Mouse (Mus musculus) telencephalon, adult 2 months (tissue): Measurements from ENCODE around the gene a.

ENCODE experiments used
- DNase-seq: peaks from one replicate; pipeline ENCODE4 v3.0.0-alpha.2; 2011; ENCODE audit warnings: low read depth, low spot score

a gene

DNA sequence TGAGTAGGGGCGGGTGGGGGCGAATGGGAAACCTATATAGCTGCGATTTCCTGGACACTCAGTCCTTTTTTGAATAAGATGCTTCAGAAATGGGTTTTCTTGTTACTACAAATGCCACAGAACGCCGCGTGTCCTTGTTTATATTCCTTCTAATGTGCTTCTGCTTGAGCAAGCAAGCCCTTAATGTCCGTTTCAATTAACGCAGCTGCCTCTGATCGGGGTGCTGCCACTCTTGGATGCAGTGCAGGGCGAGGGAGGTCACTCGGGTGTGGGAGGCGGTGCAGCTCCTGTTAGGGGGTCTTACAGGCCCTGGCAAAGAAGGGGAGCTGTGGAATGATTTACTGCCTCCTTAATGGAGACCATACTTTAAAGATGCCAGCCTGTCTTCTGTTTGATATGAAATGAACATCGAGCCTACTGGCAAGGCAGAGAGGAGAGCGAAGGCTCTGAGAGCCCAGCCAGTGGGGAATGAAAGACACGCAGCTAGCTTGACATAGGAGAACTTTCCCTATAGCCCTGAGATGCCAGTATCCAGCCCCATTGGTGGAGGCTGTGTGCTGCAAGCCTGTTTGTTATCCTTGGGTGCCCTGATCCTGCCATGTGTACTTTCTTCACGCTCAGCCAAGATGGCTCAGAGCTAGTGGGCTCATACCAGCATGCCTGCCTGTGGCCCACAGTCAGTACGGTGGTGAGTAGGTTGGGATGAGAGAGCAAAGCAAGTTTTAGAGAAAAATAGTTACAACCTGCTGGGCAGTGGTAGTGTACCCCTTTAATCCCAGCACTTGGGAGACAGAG lies 8.1 kb upstream of the a start:
- DNase-seq = no peak

DNA sequence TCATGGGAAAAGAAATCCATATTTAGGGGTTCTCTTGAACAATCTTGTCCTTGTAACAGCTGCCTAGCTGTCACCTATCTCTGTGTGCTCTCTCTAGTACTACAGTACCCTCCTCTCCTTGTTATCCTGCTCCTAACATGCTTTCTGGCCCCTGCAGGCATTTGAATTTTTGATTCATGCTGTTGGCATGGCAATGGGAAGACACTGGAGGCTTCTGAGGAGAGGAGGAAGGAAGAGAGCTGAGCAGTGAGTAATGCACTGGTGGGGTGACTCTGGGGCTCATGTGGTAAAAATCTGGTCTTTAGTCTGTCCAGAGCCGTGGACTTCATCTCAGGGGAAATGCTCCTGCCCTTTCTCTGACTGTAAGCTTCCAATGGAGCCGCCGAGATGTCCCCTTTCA lies 5.9 kb upstream of the a start:
- no peak for DNase-seq

DNA sequence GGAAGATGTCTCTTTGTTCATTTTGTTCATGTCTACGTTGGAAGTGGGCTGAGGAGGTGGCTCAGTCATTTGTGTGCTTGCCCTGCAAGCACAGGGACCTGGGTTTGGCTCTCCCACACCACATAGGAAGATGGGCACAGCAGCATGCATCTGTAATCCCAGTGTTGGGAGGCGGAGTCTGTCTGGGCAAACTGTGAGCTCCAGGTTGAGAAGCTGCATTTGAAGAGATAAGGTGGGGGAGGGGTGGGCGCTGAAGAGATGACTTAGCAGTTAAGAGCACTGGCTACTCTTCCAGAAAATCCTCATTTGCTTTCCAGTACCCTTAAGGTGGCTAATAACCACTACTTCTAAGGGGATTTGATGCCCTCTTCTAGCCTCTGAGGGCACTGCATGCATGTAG lies 5.0 kb upstream of the a start:
- no peak for DNase-seq

DNA sequence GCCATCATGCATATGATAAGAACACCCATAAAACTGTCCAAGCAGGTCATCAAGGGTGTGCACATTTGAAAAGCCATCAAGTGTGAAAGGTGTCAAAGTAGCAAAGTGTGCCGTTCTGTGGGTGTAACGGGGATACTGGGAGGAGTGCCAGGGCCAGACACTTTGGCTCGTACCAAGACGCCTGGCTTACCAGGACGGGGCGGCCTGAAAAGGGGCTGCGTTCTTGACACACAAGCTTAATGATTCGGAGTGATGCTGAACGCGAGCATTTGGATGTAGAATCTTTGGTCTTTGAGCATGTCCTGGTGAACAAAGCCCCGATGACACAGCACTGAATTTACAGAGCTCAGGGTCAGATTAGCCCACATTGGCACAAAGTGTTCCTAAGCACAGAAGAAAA lies 4.4 kb upstream of the a start:
- no peak for DNase-seq

DNA sequence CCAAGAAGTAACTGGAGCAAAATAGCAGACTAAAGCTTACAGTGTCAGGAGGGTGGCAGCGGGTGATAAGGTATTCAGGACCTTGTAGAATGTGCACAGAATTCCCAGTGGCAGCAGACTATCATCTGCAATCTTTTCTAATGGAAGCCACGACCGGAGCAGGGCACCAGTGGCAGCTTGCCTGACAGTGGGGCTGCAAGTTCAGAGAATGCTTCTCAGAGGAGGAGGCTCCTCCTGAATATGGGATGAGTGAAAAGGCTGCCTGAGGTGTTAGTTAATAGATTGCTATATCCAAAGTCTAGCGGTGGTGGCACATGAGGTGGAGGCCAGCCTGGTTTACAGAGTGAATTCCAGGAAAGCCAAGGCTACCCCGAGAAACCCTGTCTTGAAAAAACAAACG lies 1.8 kb upstream of the a start:
- DNase-seq = no peak

DNA sequence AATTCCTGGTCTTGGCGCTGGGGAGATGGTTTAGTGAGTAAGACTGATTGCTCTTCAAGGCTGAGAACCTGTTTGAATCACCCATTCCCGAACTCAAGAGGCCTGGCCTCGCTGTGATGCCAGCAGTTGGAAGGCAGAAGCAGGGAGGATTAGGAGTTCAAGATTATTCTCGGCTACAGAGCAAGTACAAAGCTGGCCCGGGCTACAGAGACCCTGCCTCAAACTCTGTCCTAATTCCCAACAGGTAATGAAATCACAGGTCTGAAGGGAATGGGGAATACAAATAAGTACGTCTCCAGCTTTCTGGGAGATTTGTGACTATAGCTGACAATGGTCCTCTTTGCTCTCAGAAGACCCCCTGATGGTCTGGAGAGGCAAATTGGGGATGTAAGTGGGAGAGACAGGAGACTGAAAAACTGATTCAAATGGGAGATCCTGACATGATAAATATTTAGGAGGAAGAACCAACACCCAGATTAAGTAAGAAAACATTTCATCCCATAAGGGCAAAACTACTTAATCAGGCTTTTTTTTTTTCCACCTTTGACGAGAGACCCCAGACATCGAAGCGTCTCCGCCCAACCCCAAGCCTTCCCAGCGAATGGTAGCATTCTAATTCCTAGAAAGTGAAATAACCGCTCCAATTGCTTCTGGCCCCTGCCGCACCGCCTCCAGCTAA lies 1.1 kb upstream of the a start:
- no peak for DNase-seq

DNA sequence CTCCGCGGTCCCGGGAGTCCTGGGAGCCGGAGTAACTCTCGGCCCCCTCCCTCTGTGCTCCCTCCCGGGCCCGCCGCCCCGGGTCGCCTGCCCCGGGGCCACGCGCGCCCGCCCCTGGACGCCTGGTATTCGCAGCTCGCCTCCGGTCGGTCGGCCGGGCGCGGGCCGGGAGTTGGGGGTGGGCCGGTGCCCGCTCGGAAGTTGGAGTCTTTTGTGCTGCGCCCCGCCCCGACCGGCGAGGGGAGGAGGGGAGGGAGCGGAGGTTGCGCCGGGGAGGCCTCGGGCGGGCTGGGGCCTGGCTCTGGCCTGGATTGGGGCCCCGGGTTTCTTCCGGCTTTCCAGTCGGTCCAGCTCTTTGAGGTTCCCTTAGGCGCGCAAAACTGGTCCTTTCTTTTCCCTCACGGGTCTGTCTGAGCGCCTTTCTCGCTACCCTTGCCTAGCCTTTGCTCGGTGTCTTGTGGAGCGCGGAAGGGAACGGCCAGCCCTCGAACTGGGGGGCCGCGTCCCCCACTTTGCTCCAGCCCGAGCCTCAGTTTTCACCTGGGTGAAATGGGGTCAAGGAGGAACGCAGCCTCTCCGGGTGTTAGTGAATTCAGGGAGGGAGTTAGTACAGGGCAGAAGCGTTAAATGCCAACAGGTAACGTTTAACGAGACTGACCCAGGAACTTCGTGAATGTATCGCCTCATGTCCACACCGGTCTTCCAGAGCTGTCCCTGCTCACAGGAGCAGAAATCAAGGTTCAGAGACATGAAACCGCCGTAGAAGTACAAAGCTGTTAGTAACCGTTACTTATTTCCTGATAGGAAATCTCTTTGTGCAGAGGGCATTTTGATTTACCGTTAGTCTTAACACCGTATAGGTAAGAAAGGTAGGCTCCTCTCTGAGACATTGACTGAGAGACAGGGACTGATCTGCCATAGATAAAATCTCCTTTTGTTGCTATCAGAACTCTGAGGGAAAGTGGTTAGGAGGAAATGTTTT lies 750 bp downstream of the a start:
- DNase-seq = no peak

DNA sequence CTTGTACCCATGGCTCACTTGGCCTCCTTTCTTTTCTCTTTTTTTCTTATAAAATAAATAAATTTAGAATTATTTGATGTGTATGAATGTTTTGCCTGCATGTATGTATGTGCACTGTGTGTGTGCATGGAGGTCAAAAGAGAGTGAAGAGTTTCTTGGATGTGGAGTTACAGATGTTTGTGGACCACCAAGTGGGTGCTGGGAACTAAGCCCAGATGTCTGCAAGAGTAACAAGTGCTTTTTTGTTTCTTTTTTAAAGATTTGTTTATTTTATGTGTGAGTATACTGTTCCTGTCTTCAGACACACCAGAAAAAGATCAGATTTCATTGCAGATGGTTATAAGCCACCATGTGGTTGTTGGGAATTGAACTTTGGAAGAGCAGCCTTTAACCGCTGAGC lies 12.2 kb downstream of the a start:
- no peak for DNase-seq

DNA sequence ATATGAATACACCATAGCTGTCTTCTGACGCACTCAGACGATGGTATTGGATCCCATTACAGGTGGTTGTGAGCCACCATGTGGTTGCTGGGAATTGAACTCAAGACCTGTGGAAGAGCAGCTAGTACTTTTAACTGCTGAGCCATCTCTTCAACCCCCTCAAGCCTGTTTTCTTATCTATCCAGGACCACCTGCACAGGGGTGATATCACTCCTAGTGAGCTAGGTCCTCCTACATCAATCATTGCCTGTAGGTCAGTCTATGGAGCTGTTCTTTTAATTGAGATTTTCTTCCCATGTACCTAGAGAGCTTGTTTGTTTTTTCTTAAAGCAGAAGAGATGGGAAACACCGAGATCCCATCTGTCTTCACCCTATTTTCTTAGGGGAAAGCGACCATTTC lies 12.6 kb downstream of the a start:
- DNase-seq = no peak

DNA sequence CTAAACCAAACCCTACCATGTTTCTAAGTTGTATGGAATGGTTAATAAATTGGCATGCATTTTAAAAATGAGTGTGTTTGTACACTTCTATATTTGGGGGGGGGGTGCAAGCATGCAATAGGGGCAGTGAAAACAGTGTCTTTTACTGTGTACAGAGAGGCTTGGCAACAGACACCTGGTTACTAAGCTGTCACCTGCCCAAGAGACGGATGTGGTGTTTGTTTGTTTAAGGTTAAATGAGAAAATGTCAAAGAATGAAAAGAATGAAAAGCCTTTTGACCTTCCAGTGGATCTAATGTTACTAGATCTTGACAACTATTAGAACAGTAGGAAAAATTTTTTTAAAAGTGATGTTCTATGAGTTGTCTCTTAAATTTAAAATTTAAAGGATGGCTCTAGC lies 16.5 kb downstream of the a start:
- no peak for DNase-seq

DNA sequence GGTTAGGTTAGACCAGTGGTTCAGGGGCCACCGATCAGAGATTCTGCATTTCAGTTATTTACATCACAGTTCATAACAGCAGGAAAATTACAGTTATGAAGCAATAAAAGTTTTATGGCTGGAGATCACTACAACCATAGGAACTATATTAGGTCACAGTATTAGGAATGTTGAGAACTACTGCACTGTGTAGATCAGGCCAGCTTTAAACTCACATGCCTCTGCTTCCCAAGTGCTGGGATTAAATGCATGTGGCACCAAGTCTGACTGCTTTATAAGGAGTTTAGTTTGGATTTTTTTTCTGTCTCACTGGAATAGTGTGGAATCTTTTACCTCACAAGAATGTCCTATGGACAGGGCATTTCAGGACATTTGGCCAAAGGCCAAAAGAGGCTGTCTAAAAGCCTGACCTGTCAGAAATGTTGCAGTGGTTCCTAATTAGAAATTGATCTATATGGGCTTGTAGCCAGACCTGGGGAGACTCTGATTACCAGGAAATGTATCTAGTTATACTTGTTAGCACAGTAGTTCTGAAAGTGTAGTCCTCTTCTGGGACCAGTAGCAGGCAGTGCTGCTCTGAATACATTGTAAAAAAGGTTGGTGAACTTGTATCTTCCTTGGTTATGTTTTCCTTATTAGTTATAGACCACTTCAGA lies 18.0 kb downstream of the a start:
- no peak for DNase-seq

DNA sequence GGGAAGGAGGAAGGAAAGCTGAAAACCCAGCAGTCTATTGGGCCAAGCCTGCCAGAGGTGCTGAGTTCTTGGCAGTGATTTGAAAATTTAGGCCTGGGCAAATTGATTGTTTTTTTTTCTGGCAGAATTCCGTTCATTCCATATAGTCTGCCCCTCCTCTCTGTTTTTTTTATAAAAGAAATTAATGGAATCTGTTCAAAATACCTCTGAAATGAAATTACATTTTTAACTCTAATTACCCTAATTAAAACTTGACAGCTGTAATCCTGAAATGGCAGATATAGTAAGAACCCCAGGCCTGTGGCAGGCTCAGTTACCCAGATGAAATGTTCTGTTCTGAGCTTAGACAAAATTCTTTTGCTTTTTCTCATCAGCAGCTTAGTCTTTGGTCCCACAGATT lies 19.6 kb downstream of the a start:
- DNase-seq = no peak

DNA sequence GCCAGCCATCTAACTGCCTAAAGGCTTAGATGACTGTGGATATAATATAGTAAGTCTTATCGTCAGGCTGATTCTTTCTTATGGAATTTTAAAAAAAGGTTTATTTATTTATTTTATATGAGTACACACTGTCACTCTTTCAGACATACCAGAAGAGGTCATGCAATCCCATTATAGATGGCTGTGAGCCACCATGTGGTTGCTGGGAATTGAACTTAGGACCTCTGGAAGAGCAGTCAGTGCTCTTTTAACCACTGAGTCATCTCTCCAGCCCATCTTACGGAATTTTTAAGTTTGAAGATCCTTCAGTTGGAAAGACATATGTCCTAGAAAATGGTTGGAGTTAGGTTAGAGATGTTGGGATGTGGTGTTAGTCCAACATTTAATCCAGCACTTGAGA lies 22.2 kb downstream of the a start:
- no peak for DNase-seq

DNA sequence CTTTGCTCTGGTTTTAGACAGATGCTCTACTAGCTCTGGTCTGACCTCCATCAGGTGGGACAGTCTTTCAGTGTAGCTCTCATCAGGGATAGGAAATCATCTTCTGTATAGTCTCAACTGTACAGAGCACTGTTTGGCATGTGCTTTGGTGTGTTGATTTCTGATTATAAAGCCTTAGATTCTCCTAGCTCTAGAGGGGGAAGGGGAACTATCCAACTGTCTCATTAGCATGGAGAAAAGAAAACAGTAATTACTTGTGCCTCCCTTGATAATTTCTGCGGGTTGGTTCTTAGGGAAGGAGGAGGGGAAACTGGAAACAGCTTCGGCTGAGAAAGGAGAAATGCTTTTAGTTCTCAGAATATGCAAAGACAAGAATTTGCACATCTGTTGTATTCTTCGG lies 25.9 kb downstream of the a start:
- no peak for DNase-seq

DNA sequence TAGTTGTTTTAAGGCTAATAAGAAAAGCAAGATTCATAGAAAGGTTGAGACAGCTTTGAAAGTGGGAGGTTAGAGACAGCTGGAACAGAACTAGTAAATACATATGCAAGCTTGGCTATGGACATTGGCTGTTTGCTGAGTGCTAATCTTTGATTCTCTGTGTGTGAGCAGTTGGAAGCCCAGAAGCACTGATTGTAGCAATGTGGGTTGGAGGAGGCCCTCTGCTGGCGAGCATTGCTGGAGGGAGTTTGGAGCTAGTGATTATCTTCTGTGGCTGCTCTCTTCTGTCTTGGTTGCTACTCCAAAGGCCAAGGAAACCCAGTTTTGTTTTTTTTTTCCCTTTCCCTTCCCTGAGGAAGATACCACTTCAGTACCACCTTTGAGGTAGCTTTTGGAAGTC lies 26.6 kb downstream of the a start:
- peak; percentile 28 for DNase-seq

DNA sequence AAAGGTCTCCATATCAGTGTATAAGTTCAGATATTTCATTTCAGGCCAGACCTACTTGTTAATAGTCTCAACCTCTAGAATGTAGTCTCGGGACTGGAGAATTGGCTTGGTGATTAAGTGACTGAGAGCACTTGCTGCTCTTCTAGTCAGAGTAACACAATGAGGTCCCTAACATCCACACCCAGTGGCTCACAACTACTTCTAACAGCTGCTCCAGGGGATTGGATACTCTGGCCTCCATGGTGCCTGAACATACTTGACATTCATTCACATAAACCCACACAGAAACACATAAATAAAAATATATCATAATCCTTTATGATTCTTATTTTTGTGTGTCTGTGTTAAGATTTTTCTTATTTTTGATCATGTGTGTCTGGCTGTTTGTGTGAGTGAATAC lies 27.4 kb downstream of the a start:
- DNase-seq = no peak

DNA sequence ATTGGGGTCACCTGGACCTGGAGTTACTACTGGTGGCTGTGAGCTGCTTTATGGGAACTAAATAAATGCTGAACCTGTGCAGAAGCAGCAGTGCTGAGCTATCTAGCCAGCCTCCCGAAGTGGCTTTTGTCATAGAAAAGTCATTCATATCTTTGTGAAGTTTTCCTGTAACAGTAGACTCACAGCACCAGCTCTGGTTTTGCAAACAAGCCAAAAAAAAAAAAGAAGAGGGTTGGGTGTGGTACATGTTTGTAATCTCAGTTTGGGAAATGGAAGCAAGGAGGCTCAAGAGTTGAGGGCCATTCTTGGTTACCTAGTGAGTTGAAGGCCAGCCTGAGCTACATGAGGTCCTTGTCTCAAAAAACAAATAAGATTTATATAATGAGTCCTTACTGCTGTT lies 29.1 kb downstream of the a start:
- no peak for DNase-seq

DNA sequence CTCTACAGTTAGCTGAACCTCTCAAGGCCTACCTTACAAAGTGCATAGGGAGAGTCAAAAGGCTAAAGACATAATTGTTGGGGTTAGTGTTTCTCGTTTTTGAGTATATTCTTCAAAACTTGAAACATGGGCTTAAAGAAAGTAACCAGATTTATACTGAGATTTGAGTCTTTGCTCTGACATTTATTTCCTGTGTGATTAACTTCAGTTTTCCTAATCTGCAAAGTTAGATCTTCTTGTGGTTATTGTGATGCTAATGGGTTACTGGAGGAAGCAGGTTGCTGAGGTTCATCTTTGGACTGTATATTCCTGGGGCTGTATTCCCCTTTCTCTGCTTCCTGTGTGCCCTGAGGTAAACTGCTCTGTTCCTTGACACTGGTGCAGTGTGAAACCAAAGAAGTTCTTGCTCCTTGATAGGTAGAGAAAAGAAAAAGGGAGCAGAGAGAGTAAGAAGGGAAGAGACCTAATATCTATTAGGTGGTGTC lies 34.9 kb downstream of the a start:
- DNase-seq = no peak

DNA sequence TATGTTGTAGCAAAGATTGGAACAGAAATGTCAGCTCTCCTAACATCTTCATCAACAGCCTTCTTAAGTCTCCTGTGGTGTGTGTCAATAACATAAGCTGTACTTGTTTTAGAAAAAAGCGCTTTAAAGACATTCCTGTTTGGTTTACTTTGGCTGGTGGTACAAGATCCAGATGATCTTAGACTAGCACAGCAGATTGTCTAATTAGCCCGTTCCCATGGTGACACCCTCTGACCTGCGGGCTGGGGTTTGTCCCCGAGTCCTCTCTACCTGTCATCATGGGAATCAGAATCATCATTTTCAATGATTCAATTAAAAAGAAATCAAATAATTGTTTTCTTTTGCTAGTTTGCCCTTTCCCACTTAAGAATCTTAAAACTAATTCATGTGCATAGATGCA lies 36.3 kb downstream of the a start:
- no peak for DNase-seq

DNA sequence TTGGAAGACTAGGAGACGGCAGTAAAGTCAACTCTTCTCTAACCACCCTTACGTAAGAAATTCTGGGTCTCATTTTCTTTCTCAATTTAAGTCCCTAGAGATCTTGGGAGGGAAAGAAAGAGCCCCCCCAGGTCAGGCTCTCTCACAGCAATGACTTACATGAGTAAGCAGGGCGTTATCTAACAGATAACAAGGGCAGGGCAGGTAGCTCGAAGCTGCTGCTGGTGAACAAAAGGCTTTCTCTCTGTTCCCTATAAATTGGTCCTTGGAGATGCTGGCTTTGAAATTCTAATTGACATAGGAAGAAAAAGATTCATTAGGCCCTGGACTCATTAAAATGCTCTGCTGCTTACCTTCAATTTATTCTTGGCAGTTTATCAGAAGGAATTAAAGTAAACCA lies 41.3 kb downstream of the a start:
- no peak for DNase-seq

DNA sequence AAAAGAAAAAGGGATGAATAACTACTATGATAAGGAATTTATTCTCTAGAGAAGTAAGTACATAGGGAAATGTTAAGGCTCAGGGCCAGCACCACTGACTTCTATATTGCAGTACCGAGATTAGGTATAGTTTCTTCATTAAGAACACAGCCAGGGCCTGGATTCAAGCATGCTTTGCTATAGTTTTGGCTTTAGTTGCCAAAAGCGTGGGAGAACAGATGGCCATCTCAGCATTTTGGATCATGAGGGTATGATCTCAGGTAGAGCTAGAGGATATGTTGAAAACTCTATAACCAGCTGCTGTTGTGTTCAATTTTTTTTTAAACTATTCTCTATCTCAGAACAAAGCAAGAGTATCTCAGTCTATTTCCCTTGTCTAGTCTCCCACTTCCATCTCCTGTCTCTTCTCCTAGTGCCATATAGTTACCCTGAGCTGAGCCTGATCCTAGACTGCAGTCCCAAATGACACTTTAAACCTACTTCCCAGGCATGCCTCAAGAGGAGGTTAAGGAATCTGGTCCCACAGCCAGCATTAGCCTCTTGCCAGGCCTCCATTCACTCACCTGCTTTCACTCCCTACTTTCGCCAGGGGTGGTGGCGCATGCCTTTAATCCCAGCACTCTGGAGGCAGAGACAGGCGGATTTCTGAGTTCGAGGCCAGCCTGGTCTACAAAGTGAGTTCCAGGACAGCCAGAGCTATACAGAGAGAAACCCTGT lies 43.1 kb downstream of the a start:
- no peak for DNase-seq
